Mouse (Mus musculus): Measurements from ENCODE around the gene Apol9a. TPM values are rescaled to one million over a fixed set of nuclear protein-coding genes. Genes with fewer than 3 reads are reported as not detected.

The Apol9a gene
- total RNA-seq, 2 experiments from 2014 or later, result 0.99 TPM; not detected in 1

GRCm38 (mm10) chr15:77354848-77355551 lies 55.9 kb downstream of the Apol9a start:
- no peak for ATAC-seq (replicated peaks; ENCODE audit: low FRiP score, low TSS enrichment, poor library complexity, severe bottlenecking)

GRCm38 (mm10) chr15:77354496-77354847 lies 56.5 kb downstream of the Apol9a start:
- no peak for ATAC-seq (replicated peaks; ENCODE audit: low FRiP score, low TSS enrichment, poor library complexity, severe bottlenecking)

Other genes starting within 250 kb of the Apol9a start
- 0.37 and 1.8 TPM in 2 replicates for gene Rbfox2, start 104.1 kb downstream of the Apol9a start, total RNA-seq (2014; fragmentation: Nextera tagmentation)
- gene Rbfox2, start 104.1 kb downstream of the Apol9a start, total RNA-seq (2017), result 0.28 and 1.4 TPM in 2 replicates
- gene Apol7a, start 12.0 kb downstream of the Apol9a start, total RNA-seq (2014; fragmentation: Nextera tagmentation), result not detected in 2 replicates
- not detected in 2 replicates for gene Apol7a, start 12.0 kb downstream of the Apol9a start, total RNA-seq (2017)
- 2.3 TPM in 1 of 2 replicates, not detected in the other for gene Apol7b, start 36.4 kb upstream of the Apol9a start, total RNA-seq (2014; fragmentation: Nextera tagmentation)
- not detected in 2 replicates for gene Apol7b, start 36.4 kb upstream of the Apol9a start, total RNA-seq (2017)
- gene Apol10a, start 65.9 kb upstream of the Apol9a start, total RNA-seq (2014; fragmentation: Nextera tagmentation), result not detected in 2 replicates
- not detected in 2 replicates for gene Apol10a, start 65.9 kb upstream of the Apol9a start, total RNA-seq (2017)
- gene Apol11a, start 97.1 kb upstream of the Apol9a start, total RNA-seq (2014; fragmentation: Nextera tagmentation), result not detected in 2 replicates
- not detected in 2 replicates for gene Apol11a, start 97.1 kb upstream of the Apol9a start, total RNA-seq (2017)
- not detected in 2 replicates for gene Apol7c, start 122.2 kb upstream of the Apol9a start, total RNA-seq (2014; fragmentation: Nextera tagmentation)
- gene Apol7c, start 122.2 kb upstream of the Apol9a start, total RNA-seq (2017), result not detected in 2 replicates
- not detected in 2 replicates for gene 1700025B11Rik, start 150.8 kb upstream of the Apol9a start, total RNA-seq (2014; fragmentation: Nextera tagmentation)
- not detected in 2 replicates for gene 1700025B11Rik, start 150.8 kb upstream of the Apol9a start, total RNA-seq (2017)
- not detected in 2 replicates for gene Apol10b, start 185.0 kb upstream of the Apol9a start, total RNA-seq (2014; fragmentation: Nextera tagmentation)
- gene Apol10b, start 185.0 kb upstream of the Apol9a start, total RNA-seq (2017), result not detected in 2 replicates
- not detected in 2 replicates for gene Gm36245, start 188.1 kb upstream of the Apol9a start, total RNA-seq (2014; fragmentation: Nextera tagmentation)
- gene Gm36245, start 188.1 kb upstream of the Apol9a start, total RNA-seq (2017), result not detected in 2 replicates
- gene Apol11b, start 232.2 kb upstream of the Apol9a start, total RNA-seq (2014; fragmentation: Nextera tagmentation), result not detected in 2 replicates
- gene Apol11b, start 232.2 kb upstream of the Apol9a start, total RNA-seq (2017), result 0.52 TPM in 1 of 2 replicates, not detected in the other